Mouse (Mus musculus): ENCODE measurements around the gene Nup153.

DNA sequence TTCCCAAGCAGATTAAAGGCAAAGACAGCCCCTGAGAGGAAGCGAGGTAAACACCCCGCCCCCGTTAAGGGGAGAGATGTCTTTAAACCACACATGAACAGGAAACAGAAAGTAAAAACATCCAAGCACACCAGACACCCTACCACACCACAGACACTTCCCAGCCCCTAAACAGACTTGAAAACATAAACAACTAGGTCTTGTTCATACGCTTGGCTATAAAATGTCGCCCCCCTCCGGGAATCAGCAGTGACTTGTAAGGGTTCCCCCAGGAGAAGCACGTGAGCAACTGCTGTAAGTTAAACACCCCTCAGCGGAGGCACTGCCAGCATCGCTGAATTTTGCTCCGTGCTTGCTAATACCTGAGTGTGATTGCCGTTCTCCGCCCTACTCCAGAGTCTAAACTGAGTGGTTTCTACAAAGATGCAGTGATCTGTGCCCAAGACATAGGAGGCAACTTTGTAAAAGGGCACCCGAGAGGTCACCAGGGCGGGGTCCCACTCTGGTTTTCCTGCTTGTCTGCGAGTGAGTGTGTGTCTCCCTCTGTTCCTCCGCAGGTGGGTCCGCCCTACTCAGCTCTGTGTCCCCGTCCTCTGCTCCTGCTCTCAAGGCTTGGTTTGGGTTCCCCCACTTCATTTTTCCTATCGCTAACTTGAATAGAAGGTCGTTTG, 8.2 kb upstream of the Nup153 start:
- no peak for TF ChIP-seq CTCF (IDR thresholded peaks at IDR 0.05; ENCODE audit: extremely low read depth, insufficient read depth, insufficient read length, insufficient replicate concordance)
- peak; percentile 39 for TF ChIP-seq POLR2A (IDR thresholded peaks at IDR 0.05; ENCODE audit: low read depth, low read length)

All from spleen, adult 2 months (tissue).